Mouse (Mus musculus) stomach, embryonic 16.5 days (tissue): ENCODE measurements around the gene Klra3. TPM values are rescaled to one million over a fixed set of nuclear protein-coding genes. Genes with fewer than 3 reads are reported as not detected.
"Not testable (repeated sequence)": the region's sequence is repeated elsewhere in the genome, so short reads cannot be mapped to it uniquely, and the experiment has no call there.

Source experiments
- ATAC-seq: fragments of 200-750 bp; cut with Nextera tagmentation; 2 replicates; pipeline ENCODE4 v1.8.0; 2017; ENCODE audit warnings: moderate number of reproducible peaks, moderate TSS enrichment; ENCODE audit not compliant: insufficient read depth, low FRiP score
- H3K27ac ChIP-seq: fragments of 300-500 bp; sonication (generic); 2 replicates; pipeline ENCODE4 v1.5.1; 2014; ENCODE audit warnings: low read length
- H3K27me3 ChIP-seq: fragments of 300-500 bp; sonication (generic); 2 replicates; pipeline ENCODE4 v1.6.1; 2014; ENCODE audit warnings: low read length, control low read depth, mixed read lengths; ENCODE audit not compliant: control insufficient read depth, insufficient read depth
- H3K36me3 ChIP-seq: fragments of 300-500 bp; sonication (generic); 2 replicates; pipeline ENCODE4 v1.6.1; 2014; ENCODE audit warnings: low read length; ENCODE audit not compliant: control insufficient read depth, insufficient read depth
- H3K4me1 ChIP-seq: fragments of 300-500 bp; sonication (generic); 2 replicates; pipeline ENCODE4 v1.6.1; 2014; ENCODE audit warnings: low read length, control low read depth, mixed read lengths; ENCODE audit not compliant: control insufficient read depth, insufficient read depth
- H3K4me2 ChIP-seq: fragments of 300-500 bp; sonication (generic); 2 replicates; pipeline ENCODE4 v1.6.1; 2014; ENCODE audit warnings: low read depth, low read length, mixed read lengths
- H3K4me3 ChIP-seq: fragments of 300-500 bp; sonication (generic); replicated peaks from 2 replicates; pipeline ENCODE4 v1.5.1; 2014; ENCODE audit warnings: mild to moderate bottlenecking, low read length
- H3K9ac ChIP-seq: fragments of 300-500 bp; sonication (generic); 2 replicates; pipeline ENCODE4 v1.6.1; 2014; ENCODE audit warnings: low read length
- H3K9me3 ChIP-seq: fragments of 300-500 bp; sonication (generic); replicated peaks from 2 replicates; pipeline ENCODE4 v1.6.1; 2016; ENCODE audit warnings: low read length, control low read depth; ENCODE audit not compliant: control insufficient read depth
- WGBS: fragments of 180-500 bp; shearing (Covaris S2); extraction: QIAGEN DNeasy Blood & Tissue Kit; methylation state at CpG from one replicate; pipeline ENCODE4 v1.1.7; 2014; 5-methylcytosine and 5-hydroxymethylcytosine counted together
- polyA plus RNA-seq: library from polyadenylated mRNA; unstranded; fragments of >200 nt; fragmentation: Nextera tagmentation; extraction: Ambion mirVana; gene quantifications from 2 replicates; pipeline ENCODE4 v1.2.1, GENCODE M21; 2015

Klra3 gene
- not detected in 2 replicates for polyA plus RNA-seq

GRCm38 (mm10) chr6:130337411-130337810 is at the start of gene Klra3:
Gene Klra3 (minus strand): TSS chr6:130337574.
- Histone ChIP-seq H3K36me3 (no peaks in the 10 kb centered on the region), H3K9ac (no peak within 1 kb of the TSS), H3K4me2 (no peak within 1 kb of the TSS), H3K4me1 (no peaks in the 10 kb centered on the region), H3K9me3 (no peaks in the 10 kb centered on the region), H3K27ac (no peak within 1 kb of the TSS), H3K4me3 (no peak within 1 kb of the TSS), H3K27me3 (no peaks in the 10 kb centered on the region)
- ATAC-seq = no peak
- WGBS = 83% methylated on average over 8 of the region's 8 CpGs

- Histone ChIP-seq H3K4me3 (no peak within 1 kb of the TSS), H3K4me2 (no peak within 1 kb of the TSS), H3K36me3 (no peaks in the 10 kb centered on the region), H3K27me3 (no peaks in the 10 kb centered on the region), H3K9me3 (no peaks in the 10 kb centered on the region), H3K27ac (no peak within 1 kb of the TSS), H3K9ac (no peak within 1 kb of the TSS), H3K4me1 (no peaks in the 10 kb centered on the region)
- 78% methylated on average over 2 of the region's 2 CpGs for WGBS
- no peak for ATAC-seq
These were observed 49.4 kb upstream of the Klra3 start, which contains the start of gene Klra1 for GRCm38 (mm10) chr6:130386750-130387149. Gene Klra1 (minus strand): TSS chr6:130386874.

GRCm38 (mm10) chr6:130385803-130386202 is 48.4 kb upstream of the Klra3 start:
- 56% methylated on average over 1 of the region's 1 CpGs for WGBS
- H3K27ac ChIP-seq = no peak overlapping the region
- no peak for ATAC-seq
- no peak overlapping the region for H3K9ac ChIP-seq
- no peaks in the 10 kb centered on the region for H3K4me1 ChIP-seq
- H3K4me3 ChIP-seq = no peak overlapping the region
- no peaks in the 10 kb centered on the region for H3K36me3 ChIP-seq
- peaks cover 4% of the 10 kb centered on the region; the same call in 1 of the 2 replicates for H3K9me3 ChIP-seq
- H3K4me2 ChIP-seq = no peak overlapping the region
- H3K27me3 ChIP-seq = no peaks in the 10 kb centered on the region

- Histone ChIP-seq H3K27me3 (no peaks in the 10 kb centered on the region), H3K4me3 (no peak overlapping the region), H3K4me2 (no peak overlapping the region), H3K4me1 (no peaks in the 10 kb centered on the region), H3K9ac (no peak overlapping the region), H3K27ac (no peak overlapping the region), H3K9me3 (peaks cover 6% of the 10 kb centered on the region; the same call in 1 of the 2 replicates), H3K36me3 (no peaks in the 10 kb centered on the region)
- no peak for ATAC-seq
- 69% methylated on average over 4 of the region's 4 CpGs for whole genome bisulfite sequencing
These were observed 45.0 kb upstream of the Klra3 start for GRCm38 (mm10) chr6:130382375-130382774.

GRCm38 (mm10) chr6:130345381-130345780 is 8.0 kb upstream of the Klra3 start:
- not testable (repeated sequence) for H3K4me2 ChIP-seq, H3K4me1 ChIP-seq, H3K9me3 ChIP-seq, H3K4me3 ChIP-seq, H3K27ac ChIP-seq, H3K9ac ChIP-seq, H3K36me3 ChIP-seq, H3K27me3 ChIP-seq, ATAC-seq
- WGBS = 23% methylated on average over 1 of the region's 1 CpGs

GRCm38 (mm10) chr6:130341973-130342372 is 4.6 kb upstream of the Klra3 start:
- not testable (repeated sequence) for H3K4me1 ChIP-seq, H3K27ac ChIP-seq, H3K4me3 ChIP-seq, H3K27me3 ChIP-seq, H3K4me2 ChIP-seq, H3K9ac ChIP-seq, ATAC-seq, H3K9me3 ChIP-seq, H3K36me3 ChIP-seq
- WGBS = 79% methylated on average over 2 of the region's 2 CpGs

- no peaks in the 10 kb centered on the region for H3K27me3 ChIP-seq
- H3K9me3 ChIP-seq = no peaks in the 10 kb centered on the region
- no peaks in the 10 kb centered on the region for H3K36me3 ChIP-seq
- no peak overlapping the region for H3K9ac ChIP-seq
- H3K4me3 ChIP-seq = no peak overlapping the region
- no peak for ATAC-seq
- no peak overlapping the region for H3K4me2 ChIP-seq
- no peaks in the 10 kb centered on the region for H3K4me1 ChIP-seq
- no peak overlapping the region for H3K27ac ChIP-seq
These were observed 49.3 kb downstream of the Klra3 start for GRCm38 (mm10) chr6:130287984-130288649.

GRCm38 (mm10) chr6:130281828-130282227 is 55.5 kb downstream of the Klra3 start, which contains the start of gene Klra10:
Gene Klra10 (minus strand): TSS chr6:130281928.
- not testable (repeated sequence) for H3K27me3 ChIP-seq, H3K4me3 ChIP-seq, H3K36me3 ChIP-seq, H3K9ac ChIP-seq, H3K27ac ChIP-seq, H3K4me2 ChIP-seq, H3K4me1 ChIP-seq, ATAC-seq, H3K9me3 ChIP-seq
- WGBS = 78% methylated on average over 1 of the region's 1 CpGs
